In genomic region chr12:112129300-112129856, GRCm38 (mm10) we compare ENCODE assay signal across 14 mouse cellular contexts. TPM values are rescaled to one million over a fixed set of nuclear protein-coding genes. Genes with fewer than 3 reads are reported as not detected.
DNase-seq lines count a peak whose midpoint lies in the region; ATAC-seq lines count a peak whose summit lies in the region.
"Had no signal": no experiment of that assay in that cellular context is flagged by ENCODE, and none has a peak within 500 bp of the region (broad histone marks: within the 10 kb centered on the region; RNA-seq: fewer than 3 reads in every experiment).

No protein-coding gene starts in this region.

- no peak for ATAC-seq in kidney, embryonic 14.5 days (ENCODE audit: low FRiP score, low TSS enrichment)
- no peak for ATAC-seq in neural tube, embryonic 15.5 days (ENCODE audit: low FRiP score)
- no peak for ATAC-seq in intestine, embryonic 14.5 days (replicated peaks; ENCODE audit: low FRiP score, low TSS enrichment, low read depth)
- no peak for ATAC-seq in stomach, embryonic 16.5 days (ENCODE audit: insufficient read depth, low FRiP score)

- peak overlapping the region; percentile 68; the same call in 1 of the 2 replicates for H3K4me3 ChIP-seq in kidney, embryonic 14.5 days (ENCODE audit: low read length)
- no peak overlapping the region for H3K4me3 ChIP-seq in neural tube, embryonic 15.5 days (replicated peaks)
- no peak overlapping the region for H3K4me3 ChIP-seq in intestine, embryonic 14.5 days (ENCODE audit: low read depth, low read length)
- no peak overlapping the region for H3K4me3 ChIP-seq in stomach, embryonic 16.5 days (replicated peaks; ENCODE audit: low read length)

- intact Hi-C loops in left cerebral cortex, postnatal 14 days (cut with DNase I): no loop called here

- no peaks in the 10 kb centered on the region for H3K9me3 ChIP-seq in kidney, embryonic 14.5 days (ENCODE audit: control insufficient read depth, low read length)
- no peaks in the 10 kb centered on the region for H3K9me3 ChIP-seq in neural tube, embryonic 15.5 days (replicated peaks)
- H3K9me3 ChIP-seq in intestine, embryonic 14.5 days (ENCODE audit: control insufficient read depth, low read length): no peaks in the 10 kb centered on the region
- H3K9me3 ChIP-seq in stomach, embryonic 16.5 days (replicated peaks; ENCODE audit: control insufficient read depth, low read length): no peaks in the 10 kb centered on the region
- H3K9me3 ChIP-seq: limb, embryonic 13.5 days had no signal

- no peaks in the 10 kb centered on the region for H3K36me3 ChIP-seq in kidney, embryonic 14.5 days (ENCODE audit: control insufficient read depth, insufficient read depth, low read length)
- H3K36me3 ChIP-seq in neural tube, embryonic 15.5 days: no peaks in the 10 kb centered on the region
- H3K36me3 ChIP-seq in intestine, embryonic 14.5 days (ENCODE audit: control insufficient read depth, insufficient read depth, low read length): no peaks in the 10 kb centered on the region
- H3K36me3 ChIP-seq in stomach, embryonic 16.5 days (ENCODE audit: control insufficient read depth, insufficient read depth, low read length): no peaks in the 10 kb centered on the region
- H3K36me3 ChIP-seq: limb, embryonic 13.5 days had no signal

- no peak overlapping the region for H3K9ac ChIP-seq in kidney, embryonic 14.5 days (ENCODE audit: low read depth, low read length)
- H3K9ac ChIP-seq in neural tube, embryonic 15.5 days (replicated peaks): no peak overlapping the region
- H3K9ac ChIP-seq in intestine, embryonic 14.5 days (ENCODE audit: low read length): no peak overlapping the region
- H3K9ac ChIP-seq in stomach, embryonic 16.5 days (ENCODE audit: low read length): no peak overlapping the region

- H3K27me3 ChIP-seq in kidney, embryonic 14.5 days (ENCODE audit: control insufficient read depth, insufficient read depth, low read length): peaks cover 35% of the 10 kb centered on the region
- H3K27me3 ChIP-seq in neural tube, embryonic 15.5 days (replicated peaks): peaks cover 45% of the 10 kb centered on the region
- peaks cover 18% of the 10 kb centered on the region for H3K27me3 ChIP-seq in intestine, embryonic 14.5 days (replicated peaks; ENCODE audit: control insufficient read depth, insufficient read depth, low read length)
- H3K27me3 ChIP-seq in stomach, embryonic 16.5 days (ENCODE audit: control insufficient read depth, insufficient read depth, low read length): no peaks in the 10 kb centered on the region

- H3K4me1 ChIP-seq in kidney, embryonic 14.5 days (ENCODE audit: control insufficient read depth, insufficient read depth, low read length): 0 out of 2 replicates have a peak, but pooled peaks cover 4% of the 10 kb centered on the region
- H3K4me1 ChIP-seq in neural tube, embryonic 15.5 days: peaks cover 13% of the 10 kb centered on the region
- H3K4me1 ChIP-seq in intestine, embryonic 14.5 days (replicated peaks; ENCODE audit: control insufficient read depth, insufficient read depth, low read length): no peaks in the 10 kb centered on the region; the same call in 1 of the 2 replicates
- H3K4me1 ChIP-seq in stomach, embryonic 16.5 days (ENCODE audit: control insufficient read depth, insufficient read depth, low read length): peaks cover 17% of the 10 kb centered on the region; the same call in 1 of the 2 replicates

- no peak overlapping the region for H3K4me2 ChIP-seq in kidney, embryonic 14.5 days (replicated peaks; ENCODE audit: low read depth, low read length)
- H3K4me2 ChIP-seq in neural tube, embryonic 15.5 days: 0 out of 2 replicates have a peak overlapping the region, but pooled peaks have one; percentile 98
- H3K4me2 ChIP-seq in intestine, embryonic 14.5 days (ENCODE audit: low read length): peak overlapping the region; percentile 87
- peak overlapping the region; percentile 76 for H3K4me2 ChIP-seq in stomach, embryonic 16.5 days (ENCODE audit: low read depth, low read length)

- DNase-seq in kidney, postnatal 36 days: no peak
- DNase-seq in neural tube, embryonic 10.5 days (ENCODE audit: extremely low spot score, low spot score): no peak
- no peak for DNase-seq in intestine, embryonic 14.5 days (ENCODE audit: low spot score)
- DNase-seq in left cerebral cortex, postnatal 14 days (ENCODE audit: low spot score in 2 of 2): no peak
- DNase-seq in urinary bladder, postnatal 10 days (ENCODE audit: low spot score): no peak
- DNase-seq: cerebellum, adult 11-12 months; right cerebral cortex, postnatal 25 days; thymus, adult 18-20 months had no signal

- 55% methylated on average over 6 of the region's 6 CpGs for WGBS in kidney, embryonic 14.5 days
- WGBS in neural tube, embryonic 15.5 days: 60% methylated on average over 6 of the region's 6 CpGs
- WGBS in intestine, embryonic 14.5 days: 62% methylated on average over 6 of the region's 6 CpGs
- 46% methylated on average over 6 of the region's 6 CpGs for WGBS in stomach, embryonic 16.5 days

- peak overlapping the region; percentile 82; the same call in 1 of the 2 replicates for H3K27ac ChIP-seq in kidney, embryonic 14.5 days (ENCODE audit: low read depth, low read length)
- H3K27ac ChIP-seq in neural tube, embryonic 15.5 days (replicated peaks): no peak overlapping the region
- H3K27ac ChIP-seq in intestine, embryonic 14.5 days (ENCODE audit: low read depth): peak overlapping the region; percentile 87; the same call in 1 of the 2 replicates
- peak overlapping the region; percentile 93 for H3K27ac ChIP-seq in stomach, embryonic 16.5 days (ENCODE audit: low read length)
- H3K27ac ChIP-seq: limb, embryonic 13.5 days had no signal

RNA-seq across cellular contexts. Expression of gene Kif26a, which starts 16.6 kb away (rescaled TPM):
- 2.2 and 3.8 TPM in 2 replicates for polyA plus RNA-seq in kidney, embryonic 14.5 days (2014; fragmentation: Nextera tagmentation; extraction: Ambion mirVana)
- 4.0 and 4.2 TPM in 2 replicates for polyA plus RNA-seq in neural tube, embryonic 15.5 days (2015; fragmentation: Nextera tagmentation; extraction: Ambion mirVana)
- polyA plus RNA-seq in intestine, embryonic 14.5 days (2014; fragmentation: Nextera tagmentation; extraction: Ambion mirVana): 2.6 and 3.6 TPM in 2 replicates
- 2.6 and 3.5 TPM in 2 replicates for polyA plus RNA-seq in stomach, embryonic 16.5 days (2015; fragmentation: Nextera tagmentation; extraction: Ambion mirVana)
- total RNA-seq in left cerebral cortex, postnatal 14 days (2021): 1 to 10 TPM; 5.8 to 8.1 TPM
- polyA plus RNA-seq: inflammation-experienced regulatory T-cells, adult 6 months had no signal

RNA-seq across cellular contexts. Expression of gene Aspg, which starts 22.9 kb away (rescaled TPM):
- 1.1 TPM in 2 replicates for polyA plus RNA-seq in kidney, embryonic 14.5 days (2014; fragmentation: Nextera tagmentation; extraction: Ambion mirVana)
- 0.84 and 3.3 TPM in 2 replicates for polyA plus RNA-seq in neural tube, embryonic 15.5 days (2015; fragmentation: Nextera tagmentation; extraction: Ambion mirVana)
- 16.6 and 16.9 TPM in 2 replicates for polyA plus RNA-seq in intestine, embryonic 14.5 days (2014; fragmentation: Nextera tagmentation; extraction: Ambion mirVana)
- 3.8 and 5.2 TPM in 2 replicates for polyA plus RNA-seq in stomach, embryonic 16.5 days (2015; fragmentation: Nextera tagmentation; extraction: Ambion mirVana)
- total RNA-seq in left cerebral cortex, postnatal 14 days (2021): 1 to 10 TPM; 1.9 to 4.7 TPM
- total RNA-seq: gastrocnemius, postnatal 14 days had no signal
- polyA plus RNA-seq: inflammation-experienced regulatory T-cells, adult 6 months had no signal
